Mouse (Mus musculus): ENCODE measurements at regions not wholly inside any gene's neighbourhood (a gene's known extent, or its start where the extent isn't known, plus 50 kb on each side); places are given as distances from the start of the nearest gene placed in this dataset.
A peak's percentile ranks its signal among the peaks of the same experiment; 100 is the strongest.

- H3K4me3 ChIP-seq (ENCODE audit: low read depth, low read length), result no peak overlapping the region
- no peak overlapping the region for H3K27ac ChIP-seq (ENCODE audit: low read depth, low read length)
- no peak overlapping the region for H3K4me2 ChIP-seq
- WGBS, result 64% methylated on average over 11 of the region's 11 CpGs
- no peaks in the 10 kb centered on the region for H3K9me3 ChIP-seq (ENCODE audit: control insufficient read depth, low read length)
- DNase-seq (ENCODE audit: low spot score, missing footprints) (no peak), ATAC-seq (ENCODE audit: low FRiP score) (no peak)
- no peaks in the 10 kb centered on the region for H3K36me3 ChIP-seq (ENCODE audit: control insufficient read depth, insufficient read depth, low read length)
- no peaks in the 10 kb centered on the region for H3K4me1 ChIP-seq (ENCODE audit: control insufficient read depth, insufficient read depth, low read length)
- H3K9ac ChIP-seq (ENCODE audit: low read length), result no peak overlapping the region
- no peaks in the 10 kb centered on the region for H3K27me3 ChIP-seq (ENCODE audit: control insufficient read depth, insufficient read depth, low read length)
These were observed 166.1 kb downstream of the Ptpru start for GRCm38 (mm10) chr4:131671784-131672515.

- no peaks in the 10 kb centered on the region for H3K27me3 ChIP-seq (ENCODE audit: control insufficient read depth, insufficient read depth, low read length)
- H3K36me3 ChIP-seq (ENCODE audit: control insufficient read depth, insufficient read depth, low read length), result no peaks in the 10 kb centered on the region
- 85% methylated on average over 7 of the region's 7 CpGs for WGBS
- H3K4me1 ChIP-seq (ENCODE audit: control insufficient read depth, insufficient read depth, low read length), result no peaks in the 10 kb centered on the region
- no peak overlapping the region for H3K9ac ChIP-seq (ENCODE audit: low read length)
- no peak for ATAC-seq (ENCODE audit: low FRiP score)
- H3K4me3 ChIP-seq (ENCODE audit: low read depth, low read length), result no peak overlapping the region
- no peak overlapping the region for H3K27ac ChIP-seq (ENCODE audit: low read depth, low read length)
- H3K4me2 ChIP-seq, result no peak overlapping the region
- no peaks in the 10 kb centered on the region for H3K9me3 ChIP-seq (ENCODE audit: control insufficient read depth, low read length)
- no peak for DNase-seq (ENCODE audit: low spot score, missing footprints)
These were observed 160.1 kb downstream of the Ptpru start for GRCm38 (mm10) chr4:131677966-131678365.

DNA sequence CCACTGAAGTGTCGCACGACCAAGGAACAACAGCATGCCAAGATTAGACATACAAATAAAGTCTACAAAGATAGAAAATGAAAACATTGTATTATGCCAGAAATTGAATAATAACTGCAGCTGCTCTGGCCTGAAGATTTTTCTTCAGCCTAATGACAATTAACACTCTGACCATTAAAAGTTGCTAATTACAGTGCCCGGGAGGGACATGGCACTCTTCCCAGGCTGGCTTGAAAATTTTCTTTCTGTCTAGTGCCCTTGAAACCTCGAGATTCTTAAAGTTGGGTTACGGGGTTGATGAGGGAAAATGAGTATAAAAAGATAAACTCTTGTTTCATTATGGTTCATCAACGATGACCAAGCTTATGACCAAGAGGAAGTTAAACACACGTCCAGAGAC is 154.9 kb downstream of the Ptpru start:
- ATAC-seq (ENCODE audit: low FRiP score), result no peak
- H3K9ac ChIP-seq (ENCODE audit: low read length), result no peak overlapping the region

DNA sequence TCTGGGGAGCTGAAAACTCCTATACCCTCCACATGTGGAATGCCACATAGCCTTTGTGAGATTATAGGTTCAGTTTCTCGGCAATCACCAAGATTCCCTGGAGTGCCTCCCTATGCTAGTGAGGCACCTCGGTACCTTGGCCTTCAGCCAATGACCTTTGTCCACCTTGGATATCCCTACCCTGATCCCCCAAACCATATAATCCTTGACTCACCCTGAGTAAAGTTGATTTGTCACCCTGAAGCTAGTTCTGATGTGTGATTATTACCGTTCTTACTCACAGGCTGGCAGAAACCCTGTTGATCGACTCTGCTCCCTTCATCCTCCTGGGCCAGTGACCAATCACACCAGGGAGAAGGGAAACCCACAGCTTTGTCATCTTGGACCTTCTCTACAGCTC is 152.5 kb downstream of the Ptpru start:
- ATAC-seq (ENCODE audit: low FRiP score), result no peak
- WGBS, result 94% methylated on average over 4 of the region's 4 CpGs
- H3K4me1 ChIP-seq (ENCODE audit: control insufficient read depth, insufficient read depth, low read length), result no peaks in the 10 kb centered on the region
- H3K9me3 ChIP-seq (ENCODE audit: control insufficient read depth, low read length), result no peaks in the 10 kb centered on the region
- no peak overlapping the region for H3K9ac ChIP-seq (ENCODE audit: low read length)
- no peak overlapping the region for H3K4me3 ChIP-seq (ENCODE audit: low read depth, low read length)
- H3K27me3 ChIP-seq (ENCODE audit: control insufficient read depth, insufficient read depth, low read length), result no peaks in the 10 kb centered on the region
- H3K36me3 ChIP-seq (ENCODE audit: control insufficient read depth, insufficient read depth, low read length), result no peaks in the 10 kb centered on the region
- no peak overlapping the region for H3K4me2 ChIP-seq
- H3K27ac ChIP-seq (ENCODE audit: low read depth, low read length), result no peak overlapping the region
- DNase-seq (ENCODE audit: low spot score, missing footprints), result no peak

More for the DNA sequence above, 154.9 kb downstream of the Ptpru start:
- Histone ChIP-seq H3K27ac (ENCODE audit: low read depth, low read length) (no peak overlapping the region), H3K9me3 (ENCODE audit: control insufficient read depth, low read length) (no peaks in the 10 kb centered on the region), H3K4me2 (no peak overlapping the region), H3K36me3 (ENCODE audit: control insufficient read depth, insufficient read depth, low read length) (no peaks in the 10 kb centered on the region), H3K27me3 (ENCODE audit: control insufficient read depth, insufficient read depth, low read length) (no peaks in the 10 kb centered on the region), H3K4me1 (ENCODE audit: control insufficient read depth, insufficient read depth, low read length) (no peaks in the 10 kb centered on the region), H3K4me3 (ENCODE audit: low read depth, low read length) (no peak overlapping the region)
- 84% methylated on average over 7 of the region's 7 CpGs for WGBS
- no peak for DNase-seq (ENCODE audit: low spot score, missing footprints)

DNA sequence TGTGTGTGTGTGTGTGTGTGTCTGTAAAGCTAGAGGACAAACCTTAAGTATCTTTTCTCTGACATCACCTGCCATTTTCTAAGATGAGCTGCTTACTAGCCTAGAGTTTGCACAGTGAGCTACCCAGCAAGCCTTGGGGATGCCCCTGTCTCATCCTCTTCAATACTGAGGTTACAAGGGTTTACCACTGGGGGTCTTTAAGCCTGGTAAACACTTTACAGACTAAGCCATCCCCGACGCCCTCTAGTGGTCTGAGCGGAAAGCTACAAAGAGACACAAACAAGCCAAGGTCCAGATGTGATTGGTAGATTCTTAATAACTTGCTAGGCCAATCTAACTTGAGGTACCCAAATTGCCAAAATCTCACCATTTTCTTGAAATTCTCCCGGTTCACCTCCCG is 143.9 kb downstream of the Ptpru start:
- H3K4me1 ChIP-seq (ENCODE audit: control insufficient read depth, insufficient read depth, low read length), result no peaks in the 10 kb centered on the region

DNA sequence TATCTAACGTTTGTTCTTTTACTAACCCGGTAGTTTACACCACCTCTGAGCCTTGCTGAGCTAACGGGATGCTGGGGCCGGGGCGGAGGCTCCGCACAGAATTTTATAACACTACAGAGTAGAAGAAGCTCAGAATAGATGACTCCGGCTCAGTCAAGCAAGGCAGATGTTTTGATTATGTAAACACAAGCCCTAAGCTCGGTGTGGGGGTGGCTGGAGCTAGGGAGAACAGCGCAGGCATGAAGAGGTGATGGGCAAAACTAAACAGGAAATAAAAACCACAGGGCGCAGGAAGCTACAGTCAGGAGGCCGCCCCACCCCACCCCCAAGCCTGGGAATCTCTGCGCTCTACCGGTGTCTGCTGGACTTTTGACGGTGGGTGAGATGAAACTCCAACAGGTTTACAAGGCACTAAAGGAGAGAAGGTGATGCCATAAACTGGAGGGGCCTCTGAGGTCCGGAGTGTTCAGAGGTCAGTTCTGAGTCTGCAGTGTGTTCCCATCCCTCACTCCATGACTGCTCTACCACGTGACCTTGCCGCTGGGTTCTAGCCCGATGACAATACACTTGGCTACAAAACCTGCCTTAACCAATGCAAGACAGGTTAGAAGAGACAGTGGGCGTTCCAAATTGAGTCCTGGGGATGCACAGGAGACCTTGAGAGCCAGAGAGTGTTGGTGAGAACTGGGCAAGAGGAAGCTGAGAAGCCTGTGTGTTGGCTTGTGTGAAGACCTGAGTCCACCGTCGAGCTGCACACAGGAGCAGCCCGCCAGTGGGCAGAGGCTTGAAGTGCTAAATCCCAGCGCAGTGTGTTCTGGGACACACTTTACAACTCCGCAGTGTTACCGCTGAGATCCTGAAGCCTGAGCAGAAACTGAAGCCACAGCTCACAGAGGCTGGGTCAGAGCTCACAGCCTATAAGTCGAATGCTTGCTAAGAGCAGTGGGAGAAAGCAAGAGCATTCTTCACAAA is 141.9 kb downstream of the Ptpru start:
- 80% methylated on average over 26 of the region's 26 CpGs for WGBS
- ATAC-seq (ENCODE audit: low FRiP score), result no peak

More for the DNA sequence above, 143.9 kb downstream of the Ptpru start:
- ATAC-seq (ENCODE audit: low FRiP score) (no peak), DNase-seq (ENCODE audit: low spot score, missing footprints) (peak; percentile 90)
- 6% methylated on average over 5 of the region's 5 CpGs for WGBS
- no peaks in the 10 kb centered on the region for H3K36me3 ChIP-seq (ENCODE audit: control insufficient read depth, insufficient read depth, low read length)
- H3K27ac ChIP-seq (ENCODE audit: low read depth, low read length), result no peak overlapping the region
- no peaks in the 10 kb centered on the region for H3K27me3 ChIP-seq (ENCODE audit: control insufficient read depth, insufficient read depth, low read length)
- no peak overlapping the region for H3K9ac ChIP-seq (ENCODE audit: low read length)
- no peak overlapping the region for H3K4me3 ChIP-seq (ENCODE audit: low read depth, low read length)
- H3K4me2 ChIP-seq, result no peak overlapping the region
- no peaks in the 10 kb centered on the region for H3K9me3 ChIP-seq (ENCODE audit: control insufficient read depth, low read length)

More for the DNA sequence above, 141.9 kb downstream of the Ptpru start:
- DNase-seq (ENCODE audit: low spot score, missing footprints), result no peak
- no peaks in the 10 kb centered on the region for H3K36me3 ChIP-seq (ENCODE audit: control insufficient read depth, insufficient read depth, low read length)
- no peak overlapping the region for H3K4me3 ChIP-seq (ENCODE audit: low read depth, low read length)
- no peak overlapping the region for H3K9ac ChIP-seq (ENCODE audit: low read length)
- H3K27ac ChIP-seq (ENCODE audit: low read depth, low read length), result no peak overlapping the region
- no peaks in the 10 kb centered on the region for H3K27me3 ChIP-seq (ENCODE audit: control insufficient read depth, insufficient read depth, low read length)
- no peak overlapping the region for H3K4me2 ChIP-seq
- no peaks in the 10 kb centered on the region for H3K9me3 ChIP-seq (ENCODE audit: control insufficient read depth, low read length)
- H3K4me1 ChIP-seq (ENCODE audit: control insufficient read depth, insufficient read depth, low read length), result no peaks in the 10 kb centered on the region
